Comparison of ENCODE assay signal across 8 mouse cellular contexts in genomic region chr1:163150203-163150855, GRCm38 (mm10).
A peak's percentile ranks its signal among the peaks of the same experiment; 100 is the strongest.
DNase-seq lines count a peak whose midpoint lies in the region; ATAC-seq and TF ChIP-seq lines count a peak whose summit lies in the region.

No protein-coding gene starts in this region.

- intact Hi-C loops in gastrocnemius, adult 2 months (cut with DNase I), result loop anchor here (5.0 to 10.0 kb wide), 6 partner anchors 77 to 682 kb away; partner anchors contain the start of gene Gorab

- WGBS in liver, embryonic 12.5 days (ENCODE audit: insufficient replicate concordance), result 23% methylated on average over 13 of the region's 13 CpGs
- 30% methylated on average over 13 of the region's 13 CpGs for WGBS in hindbrain, embryonic 15.5 days

- no peaks in the 10 kb centered on the region for H3K36me3 ChIP-seq in liver, embryonic 12.5 days
- H3K36me3 ChIP-seq in hindbrain, embryonic 15.5 days, result no peaks in the 10 kb centered on the region

- H3K4me1 ChIP-seq in liver, embryonic 12.5 days, result no peaks in the 10 kb centered on the region
- no peaks in the 10 kb centered on the region for H3K4me1 ChIP-seq in hindbrain, embryonic 15.5 days (replicated peaks)

- no peaks in the 10 kb centered on the region for H3K9me3 ChIP-seq in liver, embryonic 12.5 days (replicated peaks)
- no peaks in the 10 kb centered on the region for H3K9me3 ChIP-seq in hindbrain, embryonic 15.5 days

- no peak for ATAC-seq in liver, embryonic 12.5 days
- ATAC-seq in hindbrain, embryonic 15.5 days (ENCODE audit: low FRiP score, low read depth), result peak; percentile 96
- ATAC-seq in megakaryocyte progenitor cell, adult 5-6 weeks (replicated peaks; ENCODE audit: poor library complexity), result peak; percentile 98

- no peak overlapping the region for H3K4me3 ChIP-seq in liver, embryonic 12.5 days
- H3K4me3 ChIP-seq in gastrocnemius, adult 2 months, result peak overlapping the region; percentile 64
- peak overlapping the region; percentile 39 for H3K4me3 ChIP-seq in hindbrain, embryonic 15.5 days

- no peaks in the 10 kb centered on the region for H3K27me3 ChIP-seq in liver, embryonic 12.5 days (replicated peaks)
- H3K27me3 ChIP-seq in hindbrain, embryonic 15.5 days, result no peaks in the 10 kb centered on the region

- H3K9ac ChIP-seq in liver, embryonic 12.5 days, result no peak overlapping the region
- no peak overlapping the region for H3K9ac ChIP-seq in hindbrain, embryonic 15.5 days

- peak; percentile 91 for TF ChIP-seq CTCF in gastrocnemius, adult 2 months (IDR thresholded peaks at IDR 0.05)

- no peak overlapping the region for H3K4me2 ChIP-seq in liver, embryonic 12.5 days
- H3K4me2 ChIP-seq in hindbrain, embryonic 15.5 days, result peak overlapping the region; percentile 50

- H3K27ac ChIP-seq in liver, embryonic 12.5 days, result no peak overlapping the region
- H3K27ac ChIP-seq in gastrocnemius, adult 2 months, result peak overlapping the region; percentile 49; the same call in 1 of the 2 replicates
- no peak overlapping the region for H3K27ac ChIP-seq in hindbrain, embryonic 15.5 days (replicated peaks)

- DNase-seq in liver, result peak; percentile 36
- DNase-seq in cerebellum, postnatal 4 days (ENCODE audit: low spot score in 2 of 2), result peak; percentile 42 to 73
- peak; percentile 62 for DNase-seq in gastrocnemius, adult 2 months
- peak; percentile 43 to 68 for DNase-seq in layer of hippocampus, postnatal 25 days (ENCODE audit: extremely low spot score in 1 of 2, low spot score in 1 of 2)
- DNase-seq in right cerebral cortex, postnatal 25 days, result peak; percentile 59
